Mouse (Mus musculus) stomach, postnatal 0 days (tissue): Measurements from ENCODE around the gene Ralgapa1.

Experiments used
- CTCF ChIP-seq: IDR thresholded peaks from 2 replicates; pipeline ENCODE4 v1.5.1; 2016; ENCODE audit warnings: antibody characterized with exemption, low read depth, mild to moderate bottlenecking, moderate library complexity
- EP300 ChIP-seq: optimal IDR thresholded peaks from 2 replicates; pipeline ENCODE3; 2016; ENCODE audit warnings: antibody characterized with exemption

DNA sequence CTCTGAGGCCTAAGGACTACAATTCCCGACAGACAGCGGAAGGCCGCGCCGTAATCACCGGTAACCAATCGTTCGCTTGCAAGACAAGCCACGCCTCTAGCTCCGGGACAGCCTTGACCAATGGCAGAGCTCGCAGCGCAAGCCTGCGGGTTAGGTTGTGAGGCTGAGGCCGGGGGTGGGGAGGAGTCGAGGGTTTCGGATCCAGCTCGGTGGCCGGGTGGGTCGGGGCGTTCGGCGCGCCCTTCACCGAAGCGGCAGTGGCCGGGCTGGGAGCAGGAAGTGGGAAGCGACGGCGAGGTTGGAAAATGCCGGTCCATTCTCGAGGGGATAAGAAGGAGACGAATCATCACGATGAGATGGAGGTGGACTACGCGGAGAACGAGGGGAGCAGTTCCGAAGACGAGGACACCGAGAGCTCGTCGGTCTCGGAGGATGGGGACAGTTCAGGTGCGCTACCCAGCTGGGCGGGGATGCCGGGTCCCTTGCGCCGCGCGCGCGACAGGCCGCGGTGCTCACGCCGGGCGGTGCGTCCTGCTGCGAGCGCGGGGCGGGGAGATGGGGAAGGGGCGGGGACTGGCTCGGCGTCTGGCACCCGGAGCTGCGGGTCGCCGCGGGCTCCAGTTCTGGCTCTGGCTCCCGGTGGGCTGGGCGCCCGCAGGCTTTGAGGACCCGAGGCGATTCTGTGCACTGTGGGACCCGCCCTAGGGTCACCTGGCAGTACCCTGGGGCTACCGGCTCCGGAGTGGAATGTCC is 15.4 kb upstream of the Ralgapa1 start, which contains the start of gene Brms1l:
- TF ChIP-seq EP300 (no peak), CTCF (no peak)
